Mouse (Mus musculus): ENCODE data around the gene Tmem50b. TPM values are rescaled to one million over a fixed set of nuclear protein-coding genes. Genes with fewer than 3 reads are reported as not detected.
A peak's percentile ranks its signal among the peaks of the same experiment; 100 is the strongest.
"Not testable (repeated sequence)": the region's sequence is repeated elsewhere in the genome, so short reads cannot be mapped to it uniquely, and the experiment has no call there.

Tmem50b gene
- 33.9 and 38.5 TPM in 2 replicates for polyA plus RNA-seq (2015; fragmentation: Nextera tagmentation; extraction: Ambion mirVana)

DNA sequence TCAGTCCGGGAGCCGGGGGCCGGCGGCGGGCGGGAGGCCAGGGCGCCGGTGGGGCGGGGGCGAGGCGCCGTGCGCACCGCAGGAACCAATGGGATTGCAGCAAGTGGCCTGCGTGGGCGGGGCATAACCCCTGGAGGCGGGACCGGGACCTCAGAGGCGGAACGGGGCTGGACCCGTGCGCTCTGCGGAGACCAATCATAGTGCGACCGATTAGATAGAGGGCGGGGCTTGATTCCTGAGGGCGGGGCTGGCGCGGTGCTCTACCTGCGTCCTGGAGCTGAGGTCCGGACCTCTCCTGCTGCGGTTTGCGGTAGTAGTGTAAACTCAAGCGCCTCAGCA, at the start of gene Tmem50b:
TSS of gene Tmem50b (minus strand) at position 129 of the 339 bp plus-strand sequence.
- DNase-seq (ENCODE audit: low spot score), result peak; percentile 97

DNA sequence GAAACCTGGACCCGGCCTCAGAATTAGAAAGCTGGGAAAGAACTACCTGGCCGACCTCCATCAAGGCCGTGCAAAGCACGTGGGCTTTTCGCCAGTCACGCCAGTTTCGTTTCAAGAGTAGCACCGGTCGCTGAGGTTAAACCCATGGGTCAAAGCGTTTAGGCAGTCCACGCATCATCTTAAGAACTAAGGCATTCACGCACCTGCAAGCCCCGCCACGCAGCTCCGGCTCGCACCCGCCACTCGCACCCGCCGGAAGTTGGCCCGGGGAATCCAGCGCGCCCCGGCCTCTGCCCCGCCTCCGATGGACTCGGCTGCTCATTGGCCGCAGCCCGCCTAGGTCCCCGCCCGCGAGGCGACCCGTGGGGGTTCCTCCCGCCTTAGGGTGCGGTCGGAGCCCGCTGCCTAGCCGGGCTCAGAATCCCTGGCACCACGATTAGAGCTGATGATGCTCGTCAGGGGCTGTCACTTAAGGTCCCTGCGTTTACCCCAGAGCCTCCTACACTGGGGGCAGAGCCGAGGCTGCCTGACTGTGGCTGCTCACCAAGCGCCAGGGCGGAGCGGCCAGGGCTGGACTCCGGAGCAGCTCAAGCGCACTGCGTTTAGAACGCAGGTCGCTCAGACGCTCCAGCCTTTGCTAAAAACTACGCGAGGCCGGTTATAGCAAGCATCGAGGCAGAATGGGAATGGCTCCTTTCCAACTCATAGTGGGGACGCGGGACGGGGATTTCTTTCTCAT, 49.2 kb upstream of the Tmem50b start, which contains the start of gene Gart:
TSS of gene Gart (minus strand) at position 272 of the 739 bp plus-strand sequence.
- peak; percentile 93 for DNase-seq (ENCODE audit: low spot score)

- peak; percentile 81 for DNase-seq (ENCODE audit: low spot score)
These were observed 48.5 kb upstream of the Tmem50b start for GRCm38 (mm10) chr16:91645995-91646602.

GRCm38 (mm10) chr16:91645420-91645819, 47.8 kb upstream of the Tmem50b start:
- not testable (repeated sequence) for DNase-seq (ENCODE audit: low spot score)

GRCm38 (mm10) chr16:91644901-91645300, 47.3 kb upstream of the Tmem50b start:
- DNase-seq (ENCODE audit: low spot score), result no peak

DNA sequence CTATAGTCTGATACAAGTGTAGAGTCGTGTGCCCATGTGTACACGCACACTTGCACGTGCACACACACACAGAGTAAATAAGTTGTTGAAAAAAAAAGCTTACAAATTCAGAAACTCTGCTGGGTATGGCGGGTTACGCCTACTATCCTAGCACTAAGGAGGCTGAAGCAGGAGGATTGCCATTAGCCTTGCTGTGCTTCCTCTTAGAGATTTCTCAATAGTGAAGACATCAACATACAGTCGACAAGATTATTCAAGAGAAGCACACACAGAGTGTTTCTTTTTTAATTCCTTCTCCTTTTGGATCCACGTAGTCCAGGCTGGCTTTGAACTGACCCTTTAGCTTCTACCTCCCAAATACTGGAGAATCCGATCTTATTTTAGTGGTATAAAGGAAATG, 42.6 kb upstream of the Tmem50b start:
- DNase-seq (ENCODE audit: low spot score), result no peak

- DNase-seq (ENCODE audit: low spot score), result no peak
These were observed 42.0 kb upstream of the Tmem50b start for GRCm38 (mm10) chr16:91639636-91640035.

- DNase-seq (ENCODE audit: low spot score), result no peak
These were observed 41.6 kb upstream of the Tmem50b start for GRCm38 (mm10) chr16:91639161-91639560.

- no peak for DNase-seq (ENCODE audit: low spot score)
These were observed 36.0 kb upstream of the Tmem50b start for GRCm38 (mm10) chr16:91633641-91634040.

- DNase-seq (ENCODE audit: low spot score), result no peak
These were observed 35.3 kb upstream of the Tmem50b start for GRCm38 (mm10) chr16:91632940-91633339.

GRCm38 (mm10) chr16:91632439-91632838, 34.8 kb upstream of the Tmem50b start:
- DNase-seq (ENCODE audit: low spot score), result no peak

DNA sequence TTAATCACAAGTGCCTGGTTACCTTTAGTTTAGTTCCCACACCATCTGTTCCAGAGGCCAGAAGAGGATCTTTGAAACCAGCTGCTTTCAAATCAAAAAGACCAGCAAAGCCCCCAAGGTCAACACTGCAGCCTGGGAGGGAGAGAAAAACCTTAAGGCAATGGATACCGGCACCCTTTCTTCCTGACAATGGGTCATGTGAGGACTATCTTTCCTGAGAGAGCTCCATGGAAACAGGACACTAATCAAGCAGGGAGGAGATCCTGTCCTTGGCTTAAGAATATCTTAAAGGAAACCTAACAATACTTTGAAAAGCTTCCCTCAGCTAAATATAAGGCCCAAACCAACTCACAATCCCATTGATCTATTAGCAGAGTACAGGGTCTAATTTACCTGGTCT, 33.0 kb upstream of the Tmem50b start:
- no peak for DNase-seq (ENCODE audit: low spot score)

DNA sequence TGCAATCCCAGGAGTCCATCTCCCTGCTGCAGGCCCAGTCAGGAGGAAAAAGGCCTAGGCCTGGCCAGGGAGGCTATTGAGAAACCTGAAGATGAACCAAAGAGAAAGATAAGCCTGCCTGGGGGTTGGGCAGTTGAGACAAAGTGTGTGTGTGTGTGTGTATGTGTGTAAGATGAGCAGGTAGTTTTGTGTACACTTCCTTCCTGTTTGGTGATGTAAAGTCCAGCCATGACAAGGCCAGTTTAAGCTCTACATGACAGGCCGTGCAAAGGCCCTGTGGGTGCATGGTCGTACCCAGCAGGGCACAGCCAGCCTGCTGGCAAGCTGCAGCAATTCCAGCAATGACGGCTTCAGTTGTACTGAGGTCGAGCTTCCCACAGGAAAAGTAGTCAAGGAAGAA, 32.1 kb upstream of the Tmem50b start:
- DNase-seq (ENCODE audit: low spot score), result no peak

- DNase-seq (ENCODE audit: low spot score), result no peak
These were observed 31.1 kb upstream of the Tmem50b start for GRCm38 (mm10) chr16:91628673-91629072.

- no peak for DNase-seq (ENCODE audit: low spot score)
These were observed 30.2 kb upstream of the Tmem50b start for GRCm38 (mm10) chr16:91627831-91628230.

GRCm38 (mm10) chr16:91623074-91623473, 25.5 kb upstream of the Tmem50b start:
- DNase-seq (ENCODE audit: low spot score), result no peak

- no peak for DNase-seq (ENCODE audit: low spot score)
These were observed 23.4 kb upstream of the Tmem50b start for GRCm38 (mm10) chr16:91620991-91621390.

DNA sequence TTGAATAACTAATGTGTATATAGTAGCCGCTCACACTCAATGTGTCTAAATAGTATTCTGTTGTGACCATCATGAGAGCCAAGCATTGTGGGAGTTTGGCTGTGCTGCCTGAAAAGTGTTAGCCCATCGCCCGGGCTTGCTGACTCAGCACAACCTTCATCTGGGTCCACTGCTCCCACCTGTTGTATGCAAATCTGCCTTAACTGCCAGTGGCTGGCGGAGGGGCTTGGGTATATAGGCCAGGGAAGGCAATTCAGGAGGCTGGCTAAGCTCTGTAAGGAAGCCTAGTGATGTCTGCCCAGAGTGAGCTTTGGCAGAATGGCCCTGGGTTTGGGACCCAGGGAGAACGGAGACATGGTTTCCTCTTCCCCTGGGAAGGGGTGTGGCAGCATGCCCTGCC, 22.6 kb upstream of the Tmem50b start:
- DNase-seq (ENCODE audit: low spot score), result no peak

DNA sequence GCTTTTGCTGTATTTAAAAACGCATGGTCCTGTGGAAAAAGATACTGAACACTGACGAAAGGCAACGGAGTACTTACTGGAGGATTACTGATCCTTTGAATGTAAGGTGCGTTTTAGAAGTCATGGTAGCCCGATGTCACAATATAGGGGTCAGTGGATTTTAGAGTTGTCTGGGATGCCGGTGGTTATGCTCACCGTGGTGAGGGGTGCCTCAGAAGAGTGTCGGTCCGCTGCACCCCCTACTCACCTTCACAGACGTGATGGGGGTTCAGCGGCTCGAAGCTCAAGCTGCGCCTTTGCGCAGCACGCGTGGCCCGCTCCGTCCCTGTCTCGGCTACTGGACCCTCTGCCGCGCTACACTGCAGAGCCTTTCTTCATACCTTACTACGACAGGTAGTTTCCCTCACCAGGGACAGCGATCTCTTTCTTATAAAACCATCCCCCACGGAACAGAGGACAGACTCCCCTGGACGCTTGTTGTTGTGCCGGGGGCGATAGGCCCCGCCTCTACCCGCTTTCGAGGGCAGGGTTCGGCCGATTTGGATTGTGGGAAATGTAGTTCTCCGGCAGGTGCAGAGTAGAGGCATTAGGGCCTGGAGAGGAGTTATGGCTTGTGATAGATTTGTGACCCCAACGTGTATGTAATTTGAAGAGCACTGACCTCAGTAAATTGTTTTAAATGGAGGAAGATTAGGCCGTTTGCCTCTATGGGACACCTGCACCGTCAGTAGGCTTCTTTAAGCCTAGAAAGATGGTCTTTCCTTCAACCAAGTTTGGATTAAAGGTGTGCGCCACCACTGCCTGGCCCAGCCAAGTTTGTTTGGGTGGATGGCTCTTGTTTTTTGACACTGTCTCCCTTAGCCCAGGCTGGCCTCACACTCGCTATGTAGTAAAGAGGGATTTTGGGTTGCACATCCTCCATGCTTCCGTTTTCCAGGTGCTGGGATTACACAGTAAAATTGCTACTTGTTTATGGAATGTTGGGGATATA, 21.2 kb upstream of the Tmem50b start, which contains the start of gene Dnajc28:
TSS of gene Dnajc28 (minus strand) at position 516 of the 991 bp plus-strand sequence.
- peak; percentile 83 for DNase-seq (ENCODE audit: low spot score)

DNA sequence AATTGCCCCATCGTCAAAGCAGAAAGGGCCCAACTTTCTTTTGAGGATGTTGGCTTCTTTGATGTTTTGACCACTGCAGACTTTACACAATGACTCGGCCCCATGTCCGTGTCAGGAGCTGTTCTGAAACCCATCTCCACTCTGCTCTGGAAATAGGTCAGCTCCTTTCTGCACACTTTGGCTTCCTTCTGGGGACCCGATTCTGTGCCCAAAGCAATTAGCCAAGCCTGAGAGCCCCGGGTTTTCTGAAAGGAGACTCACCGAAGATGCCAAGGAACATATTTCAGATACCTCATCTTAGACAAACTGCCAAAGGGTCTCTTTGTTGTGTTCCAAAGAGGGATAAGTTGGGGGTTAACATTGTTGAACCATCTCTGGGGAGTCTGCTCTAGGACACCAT, 17.0 kb upstream of the Tmem50b start:
- DNase-seq (ENCODE audit: low spot score), result no peak

DNA sequence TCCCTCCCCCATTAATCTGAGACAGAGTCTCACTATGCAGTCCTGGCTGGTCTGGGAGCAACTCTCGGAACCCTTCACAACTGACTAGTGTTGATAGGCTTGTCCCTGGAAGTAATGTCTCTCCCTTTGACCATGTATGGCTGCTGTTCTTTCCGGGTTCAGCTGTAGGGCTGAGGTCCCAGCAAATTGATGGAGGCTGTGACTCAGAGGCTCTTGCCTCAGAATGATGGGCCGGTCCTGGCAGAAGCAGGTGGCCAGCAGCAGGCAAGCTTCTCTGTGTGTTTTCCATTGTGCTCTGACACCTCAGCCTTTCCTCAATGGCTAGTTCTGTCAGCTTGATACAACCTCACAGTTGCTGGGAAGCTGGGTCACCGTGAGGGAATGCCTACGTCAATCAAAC, 14.9 kb upstream of the Tmem50b start:
- DNase-seq (ENCODE audit: low spot score), result no peak

GRCm38 (mm10) chr16:91611248-91611647, 13.6 kb upstream of the Tmem50b start:
- no peak for DNase-seq (ENCODE audit: low spot score)
